Mouse (Mus musculus): ENCODE data around the gene Rimkla. TPM values are rescaled to one million over a fixed set of nuclear protein-coding genes. Genes with fewer than 3 reads are reported as not detected.
A peak's percentile ranks its signal among the peaks of the same experiment; 100 is the strongest.

Rimkla gene
- total RNA-seq, 2 experiments from 2014 or later: 6.2 to 9.3 TPM

GRCm38 (mm10) chr4:119437936-119438335 lies 54.5 kb downstream of the Rimkla start:
- intact Hi-C loops (cut with DNase I): no loop called here
- DNase-seq (ENCODE audit: extremely low spot score in 1 of 2, low spot score in 2 of 2): no peak

GRCm38 (mm10) chr4:119430678-119431077 lies 61.8 kb downstream of the Rimkla start:
- Histone ChIP-seq H3K27ac (no peak overlapping the region), H3K4me3 (no peak overlapping the region)
- TF ChIP-seq CTCF (IDR thresholded peaks at IDR 0.05): peak; percentile 59
- DNase-seq (ENCODE audit: extremely low spot score in 1 of 2, low spot score in 2 of 2): peak in 1 of 2 experiments; percentile 42
- intact Hi-C loops (cut with DNase I): no loop called here

More at GRCm38 (mm10) chr4:119437936-119438335, 54.5 kb downstream of the Rimkla start:
- H3K27ac ChIP-seq: no peak overlapping the region
- H3K4me3 ChIP-seq: no peak overlapping the region
- no peak for TF ChIP-seq CTCF (IDR thresholded peaks at IDR 0.05)

GRCm38 (mm10) chr4:119427680-119428079 lies 64.7 kb downstream of the Rimkla start:
- intact Hi-C loops (cut with DNase I): no loop called here
- Histone ChIP-seq H3K27ac (no peak overlapping the region), H3K4me3 (no peak overlapping the region)
- no peak for DNase-seq (ENCODE audit: extremely low spot score in 1 of 2, low spot score in 2 of 2)
- no peak for TF ChIP-seq CTCF (IDR thresholded peaks at IDR 0.05)

- no peak for TF ChIP-seq CTCF (IDR thresholded peaks at IDR 0.05)
- no peak overlapping the region for H3K4me3 ChIP-seq
- intact Hi-C loops (cut with DNase I): no loop called here
- no peak overlapping the region for H3K27ac ChIP-seq
- DNase-seq (ENCODE audit: extremely low spot score in 1 of 2, low spot score in 2 of 2): no peak
Measured at GRCm38 (mm10) chr4:119425601-119426000, 66.8 kb downstream of the Rimkla start.

GRCm38 (mm10) chr4:119425077-119425476 lies 67.4 kb downstream of the Rimkla start:
- no peak for DNase-seq (ENCODE audit: extremely low spot score in 1 of 2, low spot score in 2 of 2)
- intact Hi-C loops (cut with DNase I): no loop called here
- Histone ChIP-seq H3K4me3 (no peak overlapping the region), H3K27ac (no peak overlapping the region)
- TF ChIP-seq CTCF (IDR thresholded peaks at IDR 0.05): no peak

- intact Hi-C loops (cut with DNase I): loop anchor here (2.0 to 5.0 kb wide), 2 partner anchors 40 to 116 kb away; partner anchors contain the start of gene Frg2f1
- H3K4me3 ChIP-seq: peak within 1 kb of the TSS; percentile 86
- peak within 1 kb of the TSS; percentile 94 for H3K27ac ChIP-seq
- TF ChIP-seq CTCF (IDR thresholded peaks at IDR 0.05): peak; percentile 36
- peak; percentile 85 to 86 for DNase-seq (ENCODE audit: extremely low spot score in 1 of 2, low spot score in 2 of 2)
Measured at GRCm38 (mm10) chr4:119422294-119422964, 70.0 kb downstream of the Rimkla start, which contains the start of the genes Ppcs and Zmynd12. TSS of gene Ppcs (minus strand) at chr4:119422420. TSS of gene Zmynd12 (plus strand) at chr4:119422814.

- DNase-seq (ENCODE audit: extremely low spot score in 1 of 2, low spot score in 2 of 2): no peak
- H3K27ac ChIP-seq: peak overlapping the region; percentile 94
- intact Hi-C loops (cut with DNase I): loop anchor here (2.0 to 5.0 kb wide), 2 partner anchors 40 to 117 kb away; partner anchors contain the start of gene Frg2f1
- peak overlapping the region; percentile 86 for H3K4me3 ChIP-seq
- no peak for TF ChIP-seq CTCF (IDR thresholded peaks at IDR 0.05)
Measured at GRCm38 (mm10) chr4:119421921-119422293, 70.5 kb downstream of the Rimkla start.

GRCm38 (mm10) chr4:119421191-119421590 lies 71.2 kb downstream of the Rimkla start:
- DNase-seq (ENCODE audit: extremely low spot score in 1 of 2, low spot score in 2 of 2): no peak
- intact Hi-C loops (cut with DNase I): loop anchor here (5.0 kb wide), 1 partner anchor 41 kb away; no protein-coding TSS in a partner anchor
- no peak for TF ChIP-seq CTCF (IDR thresholded peaks at IDR 0.05)
- H3K27ac ChIP-seq: no peak overlapping the region
- peak overlapping the region; percentile 86 for H3K4me3 ChIP-seq

GRCm38 (mm10) chr4:119417894-119418293 lies 74.5 kb downstream of the Rimkla start:
- intact Hi-C loops (cut with DNase I): loop anchor here (10.0 kb wide), 1 partner anchor 173 kb away; no protein-coding TSS in a partner anchor
- TF ChIP-seq CTCF (IDR thresholded peaks at IDR 0.05): no peak
- H3K4me3 ChIP-seq: no peak overlapping the region
- DNase-seq (ENCODE audit: extremely low spot score in 1 of 2, low spot score in 2 of 2): no peak
- H3K27ac ChIP-seq: no peak overlapping the region

GRCm38 (mm10) chr4:119417270-119417669 lies 75.2 kb downstream of the Rimkla start:
- DNase-seq (ENCODE audit: extremely low spot score in 1 of 2, low spot score in 2 of 2): no peak
- Histone ChIP-seq H3K4me3 (no peak overlapping the region), H3K27ac (no peak overlapping the region)
- TF ChIP-seq CTCF (IDR thresholded peaks at IDR 0.05): no peak
- intact Hi-C loops (cut with DNase I): loop anchor here (10.0 kb wide), 1 partner anchor 172 kb away; no protein-coding TSS in a partner anchor

Other genes with a start within 250 kb of the Rimkla start
- gene Cldn19, start 237.2 kb downstream of the Rimkla start, total RNA-seq (2021): under 1 TPM; 0.18 to 0.30 TPM
- gene Ybx1, start 198.0 kb downstream of the Rimkla start, total RNA-seq (2021): 100 to 1,000 TPM; 191 to 223 TPM
- gene Ppih, start 172.1 kb downstream of the Rimkla start, total RNA-seq (2021): 10 to 100 TPM; 14.1 to 20.8 TPM
- 10 to 100 TPM; 19.6 to 20.8 TPM for gene Ccdc30, start 77.1 kb downstream of the Rimkla start, total RNA-seq (2021)
- 1 to 10 TPM; 5.7 to 7.0 TPM for gene Ppcs, start 70.2 kb downstream of the Rimkla start, total RNA-seq (2021)
- under 1 TPM; 0.30 to 0.36 TPM for gene Zmynd12, start 69.8 kb downstream of the Rimkla start, total RNA-seq (2021)
- 10 to 100 TPM; 69.6 to 72.2 TPM for gene Foxj3, start 44.4 kb upstream of the Rimkla start, total RNA-seq (2021)
- gene Frg2f1, start 46.9 kb upstream of the Rimkla start, total RNA-seq (2021): 10 to 100 TPM; 21.4 to 22.5 TPM
- gene Guca2a, start 145.1 kb upstream of the Rimkla start, total RNA-seq (2021): not detected
- not detected for gene Guca2b, start 166.3 kb upstream of the Rimkla start, total RNA-seq (2021)
- 10 to 100 TPM; 65.8 to 87.4 TPM for gene Hivep3, start 241.2 kb upstream of the Rimkla start, total RNA-seq (2021)